Mouse (Mus musculus) midbrain, embryonic 15.5 days (tissue): Measurements from ENCODE around the gene Sept5. TPM values are rescaled to one million over a fixed set of nuclear protein-coding genes. Genes with fewer than 3 reads are reported as not detected.

ENCODE experiments used
- ATAC-seq: fragments of 200-750 bp; cut with Nextera tagmentation; replicated peaks from 2 replicates; pipeline ENCODE4 v1.8.0; 2017; ENCODE audit warnings: moderate TSS enrichment
- H3K27ac ChIP-seq: fragments of 300-500 bp; sonication (generic); 2 replicates; pipeline ENCODE4 v1.5.1; 2015; ENCODE audit warnings: mild to moderate bottlenecking, inconsistent platforms
- H3K27me3 ChIP-seq: fragments of 300-500 bp; sonication (generic); replicated peaks from 2 replicates; pipeline ENCODE4 v1.6.1; 2015; ENCODE audit warnings: inconsistent platforms
- H3K36me3 ChIP-seq: fragments of 300-500 bp; sonication (generic); replicated peaks from 2 replicates; pipeline ENCODE4 v1.6.1; 2015; ENCODE audit warnings: inconsistent platforms
- H3K4me1 ChIP-seq: fragments of 300-500 bp; sonication (generic); 2 replicates; pipeline ENCODE4 v1.6.1; 2015; ENCODE audit warnings: inconsistent platforms
- H3K4me2 ChIP-seq: fragments of 300-500 bp; sonication (generic); 2 replicates; pipeline ENCODE4 v1.6.1; 2015; ENCODE audit warnings: inconsistent platforms, mild to moderate bottlenecking, moderate library complexity
- H3K4me3 ChIP-seq: fragments of 300-500 bp; sonication (generic); 2 replicates; pipeline ENCODE4 v1.5.1; 2015; ENCODE audit warnings: mild to moderate bottlenecking, inconsistent platforms
- H3K9ac ChIP-seq: fragments of 300-500 bp; sonication (generic); 2 replicates; pipeline ENCODE4 v1.6.1; 2015; ENCODE audit warnings: mild to moderate bottlenecking, inconsistent platforms
- H3K9me3 ChIP-seq: fragments of 300-500 bp; sonication (generic); 2 replicates; pipeline ENCODE4 v1.6.1; 2016; ENCODE audit warnings: inconsistent platforms
- WGBS: fragments of 180-500 bp; shearing (Covaris S2); methylation state at CpG from one replicate; pipeline ENCODE4 v1.1.7; 2015; ENCODE audit warnings: mixed read lengths; 5-methylcytosine and 5-hydroxymethylcytosine counted together
- polyA plus RNA-seq: library from polyadenylated mRNA; unstranded; fragments of >200 nt; fragmentation: Nextera tagmentation; extraction: Ambion mirVana; gene quantifications from 2 replicates; pipeline ENCODE4 v1.2.1, GENCODE M21; 2015

Sept5 gene
- polyA plus RNA-seq, 1 experiment from 2014 or later: 223 TPM

GRCm38 (mm10) chr16:18620601-18621361 lies 9.0 kb downstream of the Sept5 start:
- peak; percentile 24 for ATAC-seq
- Histone ChIP-seq H3K27me3 (peaks cover 85% of the 10 kb centered on the region), H3K9ac (no peak overlapping the region), H3K27ac (no peak overlapping the region), H3K4me1 (peaks cover 30% of the 10 kb centered on the region), H3K9me3 (no peaks in the 10 kb centered on the region), H3K4me2 (peak overlapping the region; percentile 57), H3K36me3 (peaks cover 39% of the 10 kb centered on the region), H3K4me3 (peak overlapping the region; percentile 33)
- WGBS: 3% methylated on average over 74 of the region's 74 CpGs

DNA sequence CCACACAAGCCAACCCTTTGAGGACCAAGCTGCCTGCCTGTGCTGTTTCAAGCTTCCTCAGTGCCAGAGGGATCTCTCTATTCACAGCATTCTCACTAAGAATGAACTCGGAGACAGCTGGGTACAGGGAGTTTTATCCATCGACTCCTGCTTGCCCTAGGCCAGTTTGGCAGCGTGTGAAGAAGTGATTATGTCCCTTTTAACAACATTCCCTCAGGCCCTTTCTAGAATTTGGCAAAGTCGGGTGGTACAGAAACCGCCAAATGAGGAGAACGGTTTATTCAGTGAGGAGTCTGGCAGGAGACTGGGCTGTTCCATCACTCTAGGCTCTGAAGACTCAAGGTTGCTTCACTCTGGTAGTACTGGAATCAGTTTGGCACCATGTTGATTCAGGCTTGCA lies 9.6 kb downstream of the Sept5 start:
- no peak overlapping the region for H3K4me3 ChIP-seq
- H3K4me2 ChIP-seq: peak overlapping the region; percentile 57; the same call in 1 of the 2 replicates
- H3K27me3 ChIP-seq: peaks cover 79% of the 10 kb centered on the region
- peaks cover 35% of the 10 kb centered on the region for H3K36me3 ChIP-seq
- ATAC-seq: no peak
- no peak overlapping the region for H3K27ac ChIP-seq
- peaks cover 25% of the 10 kb centered on the region for H3K4me1 ChIP-seq
- no peaks in the 10 kb centered on the region for H3K9me3 ChIP-seq
- no peak overlapping the region for H3K9ac ChIP-seq
- 26% methylated on average over 6 of the region's 6 CpGs for WGBS

- 45% methylated on average over 4 of the region's 4 CpGs for WGBS
- Histone ChIP-seq H3K9me3 (no peaks in the 10 kb centered on the region), H3K27ac (no peak overlapping the region), H3K9ac (no peak overlapping the region), H3K27me3 (peaks cover 68% of the 10 kb centered on the region), H3K36me3 (peaks cover 25% of the 10 kb centered on the region), H3K4me3 (no peak overlapping the region), H3K4me2 (no peak overlapping the region), H3K4me1 (peaks cover 25% of the 10 kb centered on the region)
- ATAC-seq: no peak
These were observed 10.6 kb downstream of the Sept5 start for GRCm38 (mm10) chr16:18619110-18619509.

DNA sequence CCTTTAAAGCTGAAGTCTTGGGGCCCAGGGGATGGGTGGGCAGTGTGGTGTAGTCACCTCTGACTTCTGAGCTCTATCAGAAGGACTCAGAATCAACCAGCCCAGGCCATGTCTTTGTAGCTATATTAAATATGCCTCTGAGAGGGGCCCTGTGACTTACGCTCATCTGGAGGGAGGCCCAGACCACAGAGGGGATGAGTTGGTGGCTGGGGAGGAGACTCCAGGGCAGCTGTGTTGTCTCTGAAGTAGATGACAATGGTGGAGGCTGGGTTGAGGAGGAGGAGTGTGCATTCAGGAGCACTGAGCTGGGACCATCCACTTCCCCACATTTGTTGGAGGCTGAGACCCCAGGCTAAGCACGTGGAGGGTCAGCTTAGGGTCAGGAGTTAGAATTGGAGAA lies 11.5 kb downstream of the Sept5 start:
- Histone ChIP-seq H3K36me3 (peaks cover 17% of the 10 kb centered on the region), H3K4me1 (peaks cover 25% of the 10 kb centered on the region), H3K4me3 (no peak overlapping the region), H3K9me3 (no peaks in the 10 kb centered on the region), H3K27ac (no peak overlapping the region), H3K27me3 (peaks cover 60% of the 10 kb centered on the region), H3K9ac (no peak overlapping the region), H3K4me2 (no peak overlapping the region)
- 48% methylated on average over 2 of the region's 2 CpGs for WGBS
- no peak; the same call in 1 of the 2 replicates for ATAC-seq

GRCm38 (mm10) chr16:18617370-18618065 lies 12.2 kb downstream of the Sept5 start:
- Histone ChIP-seq H3K9me3 (no peaks in the 10 kb centered on the region), H3K27ac (no peak overlapping the region), H3K36me3 (peaks cover 9% of the 10 kb centered on the region), H3K4me3 (peak overlapping the region; percentile 28), H3K27me3 (peaks cover 52% of the 10 kb centered on the region), H3K9ac (peak overlapping the region; percentile 34), H3K4me2 (peak overlapping the region; percentile 63), H3K4me1 (peaks cover 25% of the 10 kb centered on the region)
- 2% methylated on average over 27 of the region's 27 CpGs for WGBS
- ATAC-seq: peak; percentile 46

- H3K36me3 ChIP-seq: no peaks in the 10 kb centered on the region
- peaks cover 6% of the 10 kb centered on the region for H3K4me1 ChIP-seq
- H3K4me3 ChIP-seq: no peak overlapping the region
- H3K27me3 ChIP-seq: peaks cover 13% of the 10 kb centered on the region
- H3K9me3 ChIP-seq: no peaks in the 10 kb centered on the region
- H3K27ac ChIP-seq: no peak overlapping the region
- ATAC-seq: no peak
- H3K9ac ChIP-seq: no peak overlapping the region
- no peak overlapping the region for H3K4me2 ChIP-seq
- WGBS: 90% methylated on average over 3 of the region's 3 CpGs
These were observed 16.5 kb downstream of the Sept5 start for GRCm38 (mm10) chr16:18613301-18613700.

DNA sequence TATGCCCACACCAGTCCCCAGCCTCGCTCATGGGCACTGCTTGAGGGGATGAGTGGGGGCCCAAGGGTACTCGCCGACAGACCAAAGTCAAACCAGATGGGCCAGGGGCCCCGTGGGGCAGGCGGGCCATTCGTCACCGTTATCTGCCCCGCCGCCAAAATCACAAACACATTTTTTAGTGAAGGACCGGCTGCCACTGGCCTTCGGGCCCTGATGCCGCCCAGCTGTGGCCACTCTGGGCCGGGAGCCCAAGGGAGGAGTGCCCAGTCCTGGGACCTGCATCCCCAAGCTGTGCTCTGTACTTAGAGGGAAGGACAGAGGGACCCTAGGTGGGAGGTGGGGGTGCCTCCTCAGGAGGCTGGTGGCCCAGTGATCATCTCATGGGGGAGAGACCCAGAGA lies 18.0 kb downstream of the Sept5 start:
- no peaks in the 10 kb centered on the region for H3K9me3 ChIP-seq
- 88% methylated on average over 13 of the region's 13 CpGs for WGBS
- no peaks in the 10 kb centered on the region for H3K36me3 ChIP-seq
- ATAC-seq: no peak
- H3K27ac ChIP-seq: no peak overlapping the region
- H3K9ac ChIP-seq: no peak overlapping the region
- 0 out of 2 replicates have a peak, but pooled peaks cover 8% of the 10 kb centered on the region for H3K27me3 ChIP-seq
- no peaks in the 10 kb centered on the region for H3K4me1 ChIP-seq
- H3K4me2 ChIP-seq: no peak overlapping the region
- H3K4me3 ChIP-seq: no peak overlapping the region

- Histone ChIP-seq H3K27me3 (0 out of 2 replicates have a peak, but pooled peaks cover 6% of the 10 kb centered on the region), H3K27ac (no peak overlapping the region), H3K9me3 (no peaks in the 10 kb centered on the region), H3K4me2 (no peak overlapping the region), H3K4me3 (no peak overlapping the region), H3K9ac (no peak overlapping the region), H3K4me1 (no peaks in the 10 kb centered on the region), H3K36me3 (no peaks in the 10 kb centered on the region)
- no peak for ATAC-seq
- WGBS: 74% methylated on average over 2 of the region's 2 CpGs
These were observed 20.7 kb downstream of the Sept5 start for GRCm38 (mm10) chr16:18609099-18609498.

- 0 out of 2 replicates have a peak, but pooled peaks cover 6% of the 10 kb centered on the region for H3K27me3 ChIP-seq
- H3K9me3 ChIP-seq: no peaks in the 10 kb centered on the region
- no peak overlapping the region for H3K9ac ChIP-seq
- H3K36me3 ChIP-seq: no peaks in the 10 kb centered on the region
- no peaks in the 10 kb centered on the region for H3K4me1 ChIP-seq
- H3K4me2 ChIP-seq: 0 out of 2 replicates have a peak overlapping the region, but pooled peaks have one; percentile 14
- 6% methylated on average over 11 of the region's 11 CpGs for WGBS
- H3K27ac ChIP-seq: no peak overlapping the region
- ATAC-seq: no peak
- no peak overlapping the region for H3K4me3 ChIP-seq
These were observed 21.5 kb downstream of the Sept5 start for GRCm38 (mm10) chr16:18608226-18608625.

- WGBS: 84% methylated on average over 5 of the region's 5 CpGs
- Histone ChIP-seq H3K27me3 (0 out of 2 replicates have a peak, but pooled peaks cover 6% of the 10 kb centered on the region), H3K4me2 (no peak overlapping the region), H3K27ac (no peak overlapping the region), H3K9ac (no peak overlapping the region), H3K4me3 (no peak overlapping the region), H3K36me3 (no peaks in the 10 kb centered on the region), H3K4me1 (no peaks in the 10 kb centered on the region), H3K9me3 (no peaks in the 10 kb centered on the region)
- no peak for ATAC-seq
These were observed 24.0 kb downstream of the Sept5 start for GRCm38 (mm10) chr16:18605705-18606104.

DNA sequence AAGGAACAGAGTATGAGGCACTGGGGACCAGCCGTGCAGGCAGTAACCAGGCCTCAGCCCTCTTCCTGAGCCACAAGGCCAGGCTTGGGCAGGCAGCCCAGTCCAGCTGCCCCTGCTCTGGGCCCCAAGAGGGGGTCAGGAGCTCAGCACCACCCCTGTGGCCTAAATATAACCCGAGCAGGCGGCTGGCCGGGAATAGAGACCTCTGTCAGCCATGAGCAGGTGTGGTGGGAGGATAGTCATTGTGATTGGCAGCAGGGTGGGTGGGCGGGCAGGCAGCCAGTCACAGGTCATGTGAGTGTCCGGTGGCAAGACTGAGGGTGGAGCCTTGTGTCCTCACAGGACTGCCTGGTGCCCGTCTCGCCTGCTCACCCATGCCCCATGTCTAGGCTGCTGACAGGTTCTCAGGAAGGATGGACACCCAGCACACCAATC lies 25.5 kb downstream of the Sept5 start:
- Histone ChIP-seq H3K36me3 (no peaks in the 10 kb centered on the region), H3K9me3 (no peaks in the 10 kb centered on the region), H3K27ac (no peak overlapping the region), H3K9ac (no peak overlapping the region), H3K4me3 (no peak overlapping the region), H3K4me1 (no peaks in the 10 kb centered on the region), H3K27me3 (0 out of 2 replicates have a peak, but pooled peaks cover 3% of the 10 kb centered on the region), H3K4me2 (no peak overlapping the region)
- ATAC-seq: no peak
- WGBS: 58% methylated on average over 8 of the region's 8 CpGs

DNA sequence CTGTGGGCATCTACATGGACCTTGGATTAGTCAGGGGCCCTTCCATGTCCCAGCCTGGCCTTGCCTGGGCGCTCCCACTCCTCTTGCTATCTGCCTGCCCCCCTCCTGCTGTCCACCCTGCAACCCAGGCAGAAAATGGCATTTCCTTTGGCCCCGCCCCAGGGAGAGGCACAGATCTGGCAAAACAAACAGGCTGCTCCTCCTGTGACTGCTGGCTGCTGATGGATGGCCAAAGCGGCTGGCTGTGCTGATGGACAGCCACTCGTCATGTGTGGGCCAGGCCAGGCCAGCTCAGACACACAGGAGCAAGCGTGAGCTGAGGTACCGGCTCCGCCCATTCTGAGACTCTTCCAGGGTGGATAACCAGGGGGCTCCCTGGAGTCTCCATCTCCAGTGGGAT lies 28.3 kb downstream of the Sept5 start:
- H3K4me2 ChIP-seq: no peak overlapping the region
- no peaks in the 10 kb centered on the region for H3K9me3 ChIP-seq
- H3K27me3 ChIP-seq: no peaks in the 10 kb centered on the region
- 63% methylated on average over 7 of the region's 7 CpGs for WGBS
- H3K4me3 ChIP-seq: no peak overlapping the region
- no peak overlapping the region for H3K27ac ChIP-seq
- no peak for ATAC-seq
- H3K36me3 ChIP-seq: no peaks in the 10 kb centered on the region
- H3K4me1 ChIP-seq: no peaks in the 10 kb centered on the region
- H3K9ac ChIP-seq: no peak overlapping the region
